Mouse (Mus musculus): ENCODE measurements at regions not wholly inside any gene's neighbourhood (a gene's known extent, or its start where the extent isn't known, plus 50 kb on each side); places are given as distances from the start of the nearest gene placed in this dataset.

DNA sequence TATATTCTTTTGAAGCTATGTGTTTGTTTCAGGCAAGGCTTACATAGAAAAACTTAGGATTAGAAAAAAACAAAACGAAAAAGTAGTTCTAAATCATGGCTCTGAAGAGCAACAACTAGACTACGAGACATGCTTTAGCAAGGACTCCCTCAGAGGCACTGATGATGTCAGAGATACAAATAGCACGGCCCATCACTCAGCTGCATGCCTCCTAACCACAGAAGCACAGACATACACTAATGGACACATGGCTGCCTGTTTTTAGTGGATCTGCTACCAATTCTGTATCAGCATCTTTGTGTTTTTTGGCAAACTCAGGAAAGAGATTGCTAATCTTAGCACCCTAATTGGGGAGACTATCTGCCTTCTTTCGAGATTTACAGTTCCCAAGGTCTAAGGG is 138.6 kb upstream of the Nt5c1b start:
- no peak for DNase-seq (ENCODE audit: low read depth, low spot score)

DNA sequence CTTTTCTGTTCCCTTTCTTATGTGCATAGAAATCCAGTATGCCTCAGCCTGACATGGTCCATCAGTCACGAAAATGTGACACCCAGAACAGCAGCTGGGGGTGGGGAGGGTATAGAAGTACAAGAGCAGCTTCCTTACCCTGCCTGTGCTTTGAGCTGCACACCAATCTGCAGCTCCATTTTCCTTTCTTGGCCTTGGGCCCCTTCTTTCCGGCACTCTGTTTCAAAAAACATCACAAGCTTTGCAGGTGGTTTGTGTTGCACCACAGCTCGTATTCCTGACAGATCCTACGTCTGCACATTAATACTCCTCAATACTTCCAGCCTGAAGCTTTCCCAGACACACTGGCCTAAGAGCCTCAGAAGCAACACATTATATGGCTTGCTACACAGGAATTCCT is 138.1 kb upstream of the Nt5c1b start:
- no peak for DNase-seq (ENCODE audit: low read depth, low spot score)

DNA sequence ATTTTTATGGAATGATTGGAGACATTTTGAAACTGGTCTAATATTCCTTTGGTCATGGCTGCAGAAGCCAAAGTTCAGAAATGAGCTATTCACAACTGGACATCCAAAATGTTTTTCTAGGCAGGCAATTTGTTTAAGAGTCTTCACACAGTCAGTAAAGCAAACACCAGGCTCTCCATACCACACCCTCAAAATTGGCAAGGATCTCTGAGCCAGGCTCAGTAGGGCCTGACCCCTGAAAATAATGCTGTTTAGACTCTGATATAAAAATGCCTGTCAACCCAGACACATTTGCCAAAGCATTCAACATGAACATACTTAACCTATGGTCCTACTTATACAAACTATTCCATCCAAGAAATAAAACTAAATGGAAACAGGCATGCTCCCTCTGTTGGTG is 121.7 kb upstream of the Nt5c1b start:
- no peak for DNase-seq (ENCODE audit: low read depth, low spot score)

DNA sequence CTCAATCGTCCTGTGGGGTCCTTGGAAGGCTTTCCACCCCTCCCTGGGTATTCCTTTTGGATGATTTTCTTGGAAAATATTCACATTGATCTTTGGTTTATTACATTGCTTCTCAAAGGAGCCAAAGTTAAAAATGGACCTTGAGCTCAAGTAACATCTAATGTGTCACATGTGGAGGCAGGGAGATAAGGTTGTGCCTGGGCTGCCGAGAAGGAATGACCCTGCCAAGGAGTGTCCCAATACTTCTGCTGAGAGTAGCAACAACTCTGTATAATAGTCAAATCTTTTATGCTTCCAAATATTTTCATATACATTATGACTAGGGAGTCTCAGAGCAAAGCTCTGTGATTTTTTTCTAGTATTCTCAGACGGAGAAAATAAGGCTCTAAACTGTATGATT is 113.4 kb upstream of the Nt5c1b start:
- DNase-seq (ENCODE audit: low read depth, low spot score) = no peak

DNA sequence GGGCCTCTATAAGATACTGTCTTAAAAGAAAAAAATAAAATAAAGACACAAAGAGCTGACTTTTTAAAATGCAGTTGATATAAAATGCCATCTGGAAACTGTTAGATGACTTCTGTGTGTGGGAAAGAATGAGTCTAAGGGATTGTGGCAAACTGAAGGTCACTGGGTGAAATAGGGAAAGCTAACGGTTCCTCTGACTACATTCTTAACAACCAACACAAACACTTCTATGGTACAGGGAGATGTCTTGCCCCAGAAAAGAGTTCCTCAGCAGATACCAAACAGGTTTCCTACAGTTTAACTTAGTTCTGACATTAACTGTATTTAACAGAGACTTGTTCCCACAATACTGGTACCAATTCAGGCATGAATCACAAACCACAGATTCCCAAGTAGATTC is 103.6 kb upstream of the Nt5c1b start:
- no peak for DNase-seq (ENCODE audit: low read depth, low spot score)

DNA sequence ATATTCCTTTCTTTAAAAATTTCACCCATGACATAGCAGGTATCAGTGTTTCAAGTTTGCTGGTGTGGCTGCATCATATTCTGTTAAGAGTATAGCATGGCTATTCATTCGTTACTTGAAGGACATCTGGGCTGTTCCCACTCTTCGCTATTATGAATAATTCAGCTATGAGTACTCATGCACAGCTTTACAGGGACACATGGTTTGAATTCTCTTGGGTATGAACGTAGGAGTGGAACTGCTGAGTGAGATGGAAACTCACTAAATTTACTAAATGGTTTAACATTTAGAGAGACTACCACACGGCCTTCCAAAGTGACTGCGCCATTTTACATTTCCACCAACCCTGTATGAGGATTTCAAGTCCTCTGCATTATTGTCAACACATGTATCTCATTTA is 97.7 kb upstream of the Nt5c1b start:
- DNase-seq (ENCODE audit: low read depth, low spot score) = no peak

DNA sequence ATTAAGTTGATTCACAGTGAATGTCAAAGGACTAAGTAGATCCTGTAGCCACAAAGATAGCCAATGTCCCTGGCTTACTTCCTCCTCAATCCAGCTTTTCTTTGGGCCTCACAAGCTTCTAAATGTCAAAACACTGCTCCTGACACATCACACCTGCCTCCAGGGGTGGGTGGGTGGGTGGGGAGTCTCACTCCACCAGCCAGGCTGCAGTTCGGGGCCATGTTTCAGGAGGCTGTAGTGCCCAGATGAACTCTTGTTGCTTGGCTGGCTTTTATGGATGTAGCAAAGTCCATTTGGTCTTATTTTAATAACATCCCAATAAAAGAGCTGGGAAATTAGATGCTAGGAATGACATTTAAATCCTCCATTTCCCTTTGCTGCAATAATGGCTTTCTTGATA is 94.5 kb upstream of the Nt5c1b start:
- no peak for DNase-seq (ENCODE audit: low read depth, low spot score)

DNA sequence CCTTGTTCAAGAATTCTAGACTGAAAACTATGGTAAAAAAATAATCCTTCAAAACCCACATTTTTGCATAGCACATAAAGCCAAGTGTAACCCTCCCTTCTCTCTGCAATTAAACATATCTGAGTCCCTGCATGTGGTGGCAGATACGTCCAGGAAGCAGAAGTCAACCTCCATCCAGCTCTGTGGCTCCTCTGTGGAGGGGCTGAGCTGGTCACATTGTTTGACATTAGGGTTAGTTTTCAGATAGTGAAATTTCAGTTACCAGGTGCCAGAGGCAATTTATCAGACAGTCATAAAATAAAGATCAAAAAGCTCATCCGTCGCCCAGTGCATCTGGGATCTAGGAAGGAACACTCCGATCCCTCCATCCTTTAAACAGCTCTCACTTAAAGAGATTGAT is 77.1 kb upstream of the Nt5c1b start:
- no peak for DNase-seq (ENCODE audit: low read depth, low spot score)

DNA sequence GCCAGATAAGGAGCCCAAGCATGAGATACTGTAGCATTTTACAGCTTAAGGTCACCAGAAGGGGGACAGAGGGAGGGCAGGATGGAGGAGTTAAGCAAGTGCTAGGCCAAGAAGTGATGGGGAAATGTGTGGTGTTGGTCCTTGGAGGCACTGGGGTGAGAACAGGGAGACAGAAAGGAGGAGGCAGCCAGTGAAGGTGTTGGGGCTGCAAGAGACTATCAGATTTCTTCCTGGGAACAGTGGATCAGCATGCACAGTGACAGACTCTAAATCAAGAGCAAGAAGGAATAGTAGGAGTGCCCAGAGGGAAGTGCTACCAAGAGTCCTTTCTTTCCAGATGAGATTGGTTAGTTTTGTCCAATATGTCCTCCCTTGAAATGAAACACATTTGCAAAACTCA is 63.8 kb upstream of the Nt5c1b start:
- DNase-seq (ENCODE audit: low read depth, low spot score) = no peak

Measured in retina, adult 2 months (tissue).